ENCODE assay signal across 8 mouse cellular contexts in genomic region chr1:33719733-33720225, GRCm38 (mm10). TPM values are rescaled to one million over a fixed set of nuclear protein-coding genes. Genes with fewer than 3 reads are reported as not detected.
DNase-seq lines count a peak whose midpoint lies in the region; ATAC-seq and TF ChIP-seq lines count a peak whose summit lies in the region.

Gene Rab23 (plus strand): TSS chr1:33719887.

- H3K4me3 ChIP-seq in G1E (ENCODE audit: low read depth, low read length) = 0 out of 2 replicates have a peak within 1 kb of the TSS, but pooled peaks have one; percentile 1
- peak within 1 kb of the TSS; percentile 70 for H3K4me3 ChIP-seq in forebrain, embryonic 15.5 days
- H3K4me3 ChIP-seq in liver, postnatal 0 days (ENCODE audit: low read depth, low read length) = peak within 1 kb of the TSS; percentile 80
- peak within 1 kb of the TSS; percentile 68 for H3K4me3 ChIP-seq in neural tube, embryonic 14.5 days (ENCODE audit: low read depth, low read length)
- peak within 1 kb of the TSS; percentile 83 for H3K4me3 ChIP-seq in testis, adult 2 months (ENCODE audit: control insufficient read depth, low read depth, low read length)

- TF ChIP-seq EP300 in liver, postnatal 0 days (IDR thresholded peaks at IDR 0.05; ENCODE audit: low read depth) = no peak

- no peak for DNase-seq in G1E (ENCODE audit: low spot score)
- peak; percentile 91 for DNase-seq in cerebellum, adult 11-12 months
- peak; percentile 67 for DNase-seq in heart, postnatal 25 days (ENCODE audit: low spot score)
- DNase-seq in layer of hippocampus, adult 11-12 months (ENCODE audit: low spot score) = peak; percentile 82
- peak; percentile 85 for DNase-seq in liver, postnatal 0 days

- peak within 1 kb of the TSS; percentile 47 for H3K4me2 ChIP-seq in forebrain, embryonic 15.5 days (replicated peaks)
- peak within 1 kb of the TSS; percentile 90 for H3K4me2 ChIP-seq in liver, postnatal 0 days (ENCODE audit: low read depth, low read length)
- peak within 1 kb of the TSS; percentile 49 for H3K4me2 ChIP-seq in neural tube, embryonic 14.5 days (ENCODE audit: low read depth, low read length)

- peaks cover 8% of the 10 kb centered on the region for H3K9me3 ChIP-seq in G1E (replicated peaks)
- H3K9me3 ChIP-seq in forebrain, embryonic 15.5 days = no peaks in the 10 kb centered on the region
- H3K9me3 ChIP-seq in liver, postnatal 0 days (ENCODE audit: low read length) = no peaks in the 10 kb centered on the region
- no peaks in the 10 kb centered on the region for H3K9me3 ChIP-seq in neural tube, embryonic 14.5 days (ENCODE audit: control insufficient read depth, low read length)

- no peak for ATAC-seq in G1E (ENCODE audit: extremely low read depth, insufficient number of reproducible peaks, low FRiP score, poor library complexity, severe bottlenecking)
- ATAC-seq in forebrain, embryonic 15.5 days (replicated peaks) = peak; percentile 97
- ATAC-seq in liver, postnatal 0 days = peak; percentile 96
- ATAC-seq in neural tube, embryonic 14.5 days (ENCODE audit: low read depth) = peak; percentile 98

- no peaks in the 10 kb centered on the region for H3K4me1 ChIP-seq in G1E (ENCODE audit: insufficient read depth, low read depth, low read length)
- H3K4me1 ChIP-seq in forebrain, embryonic 15.5 days = peaks cover 27% of the 10 kb centered on the region
- H3K4me1 ChIP-seq in liver, postnatal 0 days (ENCODE audit: insufficient read depth) = no peaks in the 10 kb centered on the region
- 0 out of 2 replicates have a peak, but pooled peaks cover 4% of the 10 kb centered on the region for H3K4me1 ChIP-seq in neural tube, embryonic 14.5 days (ENCODE audit: control insufficient read depth, insufficient read depth, low read length)
- peaks cover 4% of the 10 kb centered on the region for H3K4me1 ChIP-seq in testis, adult 2 months (ENCODE audit: control insufficient read depth, insufficient read depth, low read length)

- under 1% methylated on average over 50 of the region's 54 CpGs for WGBS in forebrain, embryonic 15.5 days
- under 1% methylated on average over 54 of the region's 54 CpGs for WGBS in liver, postnatal 0 days (ENCODE audit: insufficient replicate concordance)
- WGBS in neural tube, embryonic 14.5 days = under 1% methylated on average over 45 of the region's 54 CpGs

- no peaks in the 10 kb centered on the region for H3K36me3 ChIP-seq in G1E (replicated peaks)
- peaks cover 27% of the 10 kb centered on the region for H3K36me3 ChIP-seq in forebrain, embryonic 15.5 days
- peaks cover 3% of the 10 kb centered on the region; the same call in 1 of the 2 replicates for H3K36me3 ChIP-seq in liver, postnatal 0 days (replicated peaks; ENCODE audit: insufficient read depth, low read length)
- peaks cover 12% of the 10 kb centered on the region; the same call in 1 of the 2 replicates for H3K36me3 ChIP-seq in neural tube, embryonic 14.5 days (ENCODE audit: control insufficient read depth, insufficient read depth, low read length)
- no peaks in the 10 kb centered on the region; the same call in 1 of the 2 replicates for H3K36me3 ChIP-seq in testis, adult 2 months (ENCODE audit: control insufficient read depth, insufficient read depth, low read length)

- peak within 1 kb of the TSS; percentile 82 for H3K9ac ChIP-seq in forebrain, embryonic 15.5 days (replicated peaks)
- peak within 1 kb of the TSS; percentile 86 for H3K9ac ChIP-seq in liver, postnatal 0 days (replicated peaks)
- peak within 1 kb of the TSS; percentile 75 for H3K9ac ChIP-seq in neural tube, embryonic 14.5 days (replicated peaks; ENCODE audit: low read depth, low read length)

- no peak for TF ChIP-seq CTCF in G1E (IDR thresholded peaks at IDR 0.05; ENCODE audit: low read depth, low read length)
- TF ChIP-seq CTCF in liver, postnatal 0 days (IDR thresholded peaks at IDR 0.05; ENCODE audit: low read depth) = no peak
- no peak for TF ChIP-seq CTCF in testis, adult 2 months (IDR thresholded peaks at IDR 0.05; ENCODE audit: control insufficient read depth, insufficient read depth, insufficient replicate concordance, low read depth, low read length)

- H3K27me3 ChIP-seq in G1E (ENCODE audit: insufficient read depth, low read length) = peaks cover 15% of the 10 kb centered on the region
- H3K27me3 ChIP-seq in forebrain, embryonic 15.5 days = no peaks in the 10 kb centered on the region
- H3K27me3 ChIP-seq in liver, postnatal 0 days (ENCODE audit: insufficient read depth, low read length) = no peaks in the 10 kb centered on the region
- no peaks in the 10 kb centered on the region for H3K27me3 ChIP-seq in neural tube, embryonic 14.5 days (ENCODE audit: control insufficient read depth, insufficient read depth, low read length)
- no peaks in the 10 kb centered on the region for H3K27me3 ChIP-seq in testis, adult 2 months (ENCODE audit: control insufficient read depth, insufficient read depth, low read length)

- peak within 1 kb of the TSS; percentile 95 for H3K27ac ChIP-seq in forebrain, embryonic 15.5 days (replicated peaks)
- peak within 1 kb of the TSS; percentile 59 for H3K27ac ChIP-seq in liver, postnatal 0 days (ENCODE audit: low read depth)
- H3K27ac ChIP-seq in neural tube, embryonic 14.5 days (ENCODE audit: low read depth, low read length) = peak within 1 kb of the TSS; percentile 83
- H3K27ac ChIP-seq in testis, adult 2 months (ENCODE audit: control insufficient read depth, insufficient read depth, low read depth, low read length) = peak within 1 kb of the TSS; percentile 76

- TF ChIP-seq POLR2A in testis, adult 2 months (IDR thresholded peaks at IDR 0.05; ENCODE audit: control insufficient read depth, low read depth, low read length) = peak; percentile 53

- intact Hi-C loops in heart, postnatal 25 days (cut with DNase I) = no loop called here

RNA-seq across cellular contexts. Expression of gene Rab23, which starts in this region (rescaled TPM):
- total RNA-seq in G1E (2014; fragmentation: Nextera tagmentation) (not detected in 2 replicates), G1E (2017) (0.27 and 0.35 TPM in 2 replicates)
- not detected in 2 replicates for polyA plus RNA-seq in G1E (2012)
- 35.3 and 36.3 TPM in 2 replicates for polyA plus RNA-seq in forebrain, embryonic 15.5 days (2015; fragmentation: Nextera tagmentation; extraction: Ambion mirVana)
- 1 to 10 TPM; 7.9 to 9.0 TPM for total RNA-seq in heart, postnatal 25 days (2021)
- 2.3 and 2.8 TPM in 2 replicates for polyA plus RNA-seq in liver, postnatal 0 days (2015; fragmentation: Nextera tagmentation; extraction: Ambion mirVana)
- polyA plus RNA-seq in neural tube, embryonic 14.5 days (2014; fragmentation: Nextera tagmentation; extraction: Ambion mirVana) = 30.9 and 33.5 TPM in 2 replicates
- polyA plus RNA-seq in testis, adult 2 months (2012; rRNA removed) = 12.0 and 12.9 TPM in 2 replicates

Comparison
In these comparisons a context has a peak if more than half of its experiments do, and no peak if none do; other contexts are left out.
1. RNA of gene Rab23 (total RNA-seq): 7.9 to 9.0 TPM in heart, postnatal 25 days; 0.27 to 0.35 TPM in G1E; every median in the first group is over 4 times any median in the second.
2. H3K4me3 ChIP-seq: peak in every context shown above with its lines; median percentile 83 in testis, adult 2 months; 80 in liver, postnatal 0 days; 70 in forebrain, embryonic 15.5 days; 68 in neural tube, embryonic 14.5 days; 1 in G1E.
3. Peak in every context shown above with its lines, with median percentiles within 50 percentile points of each other: H3K27ac ChIP-seq, H3K4me2 ChIP-seq and H3K9ac ChIP-seq.